Mouse (Mus musculus) kidney, embryonic 14.5 days (tissue): ENCODE measurements around the gene Rbfox2. TPM values are rescaled to one million over a fixed set of nuclear protein-coding genes. Genes with fewer than 3 reads are reported as not detected.

Experiments
- ATAC-seq: fragments of 200-750 bp; cut with Nextera tagmentation; 2 replicates; pipeline ENCODE4 v1.8.0; 2017; ENCODE audit warnings: moderate number of reproducible peaks, mild to moderate bottlenecking, moderate TSS enrichment, moderate library complexity; ENCODE audit not compliant: low FRiP score, low TSS enrichment
- H3K27ac ChIP-seq: fragments of 300-500 bp; sonication (generic); 2 replicates; pipeline ENCODE4 v1.5.1; 2014; ENCODE audit warnings: low read depth, mild to moderate bottlenecking, low read length, moderate library complexity, mixed read lengths
- H3K27me3 ChIP-seq: fragments of 300-500 bp; sonication (generic); 2 replicates; pipeline ENCODE4 v1.6.1; 2014; ENCODE audit warnings: mild to moderate bottlenecking, low read length; ENCODE audit not compliant: control insufficient read depth, insufficient read depth
- H3K36me3 ChIP-seq: fragments of 300-500 bp; sonication (generic); 2 replicates; pipeline ENCODE4 v1.6.1; 2014; ENCODE audit warnings: low read length, mixed read lengths; ENCODE audit not compliant: control insufficient read depth, insufficient read depth
- H3K4me1 ChIP-seq: fragments of 300-500 bp; sonication (generic); 2 replicates; pipeline ENCODE4 v1.6.1; 2014; ENCODE audit warnings: low read length, mixed read lengths; ENCODE audit not compliant: control insufficient read depth, insufficient read depth
- H3K4me2 ChIP-seq: fragments of 300-500 bp; sonication (generic); replicated peaks from 2 replicates; pipeline ENCODE4 v1.6.1; 2014; ENCODE audit warnings: low read depth, mild to moderate bottlenecking, low read length
- H3K4me3 ChIP-seq: fragments of 300-500 bp; sonication (generic); 2 replicates; pipeline ENCODE4 v1.5.1; 2014; ENCODE audit warnings: mild to moderate bottlenecking, low read length
- H3K9ac ChIP-seq: fragments of 300-500 bp; sonication (generic); 2 replicates; pipeline ENCODE4 v1.6.1; 2014; ENCODE audit warnings: low read depth, mild to moderate bottlenecking, low read length, moderate library complexity
- H3K9me3 ChIP-seq: fragments of 300-500 bp; sonication (generic); 2 replicates; pipeline ENCODE4 v1.6.1; 2016; ENCODE audit warnings: low read length; ENCODE audit not compliant: control insufficient read depth
- WGBS: fragments of 180-500 bp; shearing (Covaris S2); extraction: QIAGEN DNeasy Blood & Tissue Kit; methylation state at CpG from one replicate; pipeline ENCODE4 v1.1.7; 2014; 5-methylcytosine and 5-hydroxymethylcytosine counted together
- polyA plus RNA-seq: library from polyadenylated mRNA; unstranded; fragments of >200 nt; fragmentation: Nextera tagmentation; extraction: Ambion mirVana; gene quantifications from 2 replicates; pipeline ENCODE4 v1.2.1, GENCODE M21; 2014

Gene Rbfox2
- polyA plus RNA-seq, 1 experiment from 2014 or later = 64.6 TPM

- Histone ChIP-seq H3K4me3 (no peak overlapping the region), H3K4me1 (0 out of 2 replicates have a peak, but pooled peaks cover 3% of the 10 kb centered on the region), H3K36me3 (no peaks in the 10 kb centered on the region), H3K27ac (no peak overlapping the region), H3K27me3 (no peaks in the 10 kb centered on the region), H3K9me3 (no peaks in the 10 kb centered on the region), H3K9ac (no peak overlapping the region), H3K4me2 (no peak overlapping the region)
- WGBS = 88% methylated on average over 1 of the region's 1 CpGs
- no peak for ATAC-seq
Measured at GRCm38 (mm10) chr15:77186096-77186495, 120.7 kb downstream of the Rbfox2 start.

- H3K9me3 ChIP-seq = no peaks in the 10 kb centered on the region
- H3K27me3 ChIP-seq = no peaks in the 10 kb centered on the region
- 0 out of 2 replicates have a peak, but pooled peaks cover 3% of the 10 kb centered on the region for H3K4me1 ChIP-seq
- no peak overlapping the region for H3K4me3 ChIP-seq
- H3K36me3 ChIP-seq = no peaks in the 10 kb centered on the region
- ATAC-seq = no peak
- no peak overlapping the region for H3K27ac ChIP-seq
- H3K4me2 ChIP-seq = no peak overlapping the region
- WGBS = 28% methylated on average over 5 of the region's 5 CpGs
- no peak overlapping the region for H3K9ac ChIP-seq
Measured at GRCm38 (mm10) chr15:77185614-77186013, 121.2 kb downstream of the Rbfox2 start.

- WGBS = 82% methylated on average over 5 of the region's 5 CpGs
- Histone ChIP-seq H3K27ac (no peak overlapping the region), H3K4me2 (no peak overlapping the region), H3K4me3 (no peak overlapping the region), H3K4me1 (0 out of 2 replicates have a peak, but pooled peaks cover 3% of the 10 kb centered on the region), H3K27me3 (no peaks in the 10 kb centered on the region), H3K9me3 (no peaks in the 10 kb centered on the region), H3K36me3 (no peaks in the 10 kb centered on the region), H3K9ac (no peak overlapping the region)
- no peak for ATAC-seq
Measured at GRCm38 (mm10) chr15:77182800-77183199, 124.0 kb downstream of the Rbfox2 start.

GRCm38 (mm10) chr15:77174018-77174417, 132.8 kb downstream of the Rbfox2 start:
- H3K4me3 ChIP-seq = no peak overlapping the region
- no peak for ATAC-seq
- H3K4me2 ChIP-seq = no peak overlapping the region
- H3K4me1 ChIP-seq = no peaks in the 10 kb centered on the region
- no peaks in the 10 kb centered on the region for H3K27me3 ChIP-seq
- WGBS = 84% methylated on average over 5 of the region's 5 CpGs
- no peak overlapping the region for H3K27ac ChIP-seq
- no peaks in the 10 kb centered on the region for H3K9me3 ChIP-seq
- no peak overlapping the region for H3K9ac ChIP-seq
- H3K36me3 ChIP-seq = no peaks in the 10 kb centered on the region

- Histone ChIP-seq H3K4me1 (no peaks in the 10 kb centered on the region), H3K4me2 (no peak overlapping the region), H3K27ac (no peak overlapping the region), H3K9ac (no peak overlapping the region), H3K27me3 (no peaks in the 10 kb centered on the region), H3K9me3 (no peaks in the 10 kb centered on the region), H3K4me3 (no peak overlapping the region), H3K36me3 (no peaks in the 10 kb centered on the region)
- 62% methylated on average over 3 of the region's 3 CpGs for WGBS
- no peak for ATAC-seq
Measured at GRCm38 (mm10) chr15:77172414-77172813, 134.4 kb downstream of the Rbfox2 start.

- Histone ChIP-seq H3K27ac (no peak overlapping the region), H3K36me3 (no peaks in the 10 kb centered on the region)
- no peak for ATAC-seq
Measured at GRCm38 (mm10) chr15:77168781-77169180, 138.0 kb downstream of the Rbfox2 start.

GRCm38 (mm10) chr15:77166225-77166732, 140.5 kb downstream of the Rbfox2 start:
- H3K9me3 ChIP-seq = no peaks in the 10 kb centered on the region
- no peak overlapping the region for H3K4me3 ChIP-seq
- H3K36me3 ChIP-seq = no peaks in the 10 kb centered on the region
- no peak overlapping the region for H3K9ac ChIP-seq
- no peaks in the 10 kb centered on the region for H3K27me3 ChIP-seq
- no peak overlapping the region for H3K4me2 ChIP-seq
- peaks cover 15% of the 10 kb centered on the region for H3K4me1 ChIP-seq
- ATAC-seq = no peak
- 74% methylated on average over 1 of the region's 1 CpGs for WGBS
- H3K27ac ChIP-seq = no peak overlapping the region

More at GRCm38 (mm10) chr15:77168781-77169180, 138.0 kb downstream of the Rbfox2 start:
- H3K4me3 ChIP-seq = no peak overlapping the region
- H3K4me2 ChIP-seq = no peak overlapping the region
- no peak overlapping the region for H3K9ac ChIP-seq
- no peaks in the 10 kb centered on the region for H3K27me3 ChIP-seq
- H3K4me1 ChIP-seq = peaks cover 1% of the 10 kb centered on the region; the same call in 1 of the 2 replicates
- H3K9me3 ChIP-seq = no peaks in the 10 kb centered on the region
- WGBS = 89% methylated on average over 2 of the region's 2 CpGs

GRCm38 (mm10) chr15:77163336-77163735, 143.5 kb downstream of the Rbfox2 start:
- Histone ChIP-seq H3K4me2 (no peak overlapping the region), H3K27ac (peak overlapping the region; percentile 31; the same call in 1 of the 2 replicates), H3K4me3 (no peak overlapping the region), H3K9ac (no peak overlapping the region), H3K9me3 (no peaks in the 10 kb centered on the region), H3K27me3 (no peaks in the 10 kb centered on the region), H3K36me3 (no peaks in the 10 kb centered on the region), H3K4me1 (peaks cover 21% of the 10 kb centered on the region)
- 37% methylated on average over 6 of the region's 6 CpGs for whole genome bisulfite sequencing
- ATAC-seq = no peak

- Histone ChIP-seq H3K4me3 (no peak overlapping the region), H3K9ac (no peak overlapping the region), H3K27me3 (no peaks in the 10 kb centered on the region), H3K4me2 (no peak overlapping the region), H3K27ac (no peak overlapping the region; the same call in 1 of the 2 replicates), H3K9me3 (no peaks in the 10 kb centered on the region), H3K4me1 (peaks cover 21% of the 10 kb centered on the region), H3K36me3 (no peaks in the 10 kb centered on the region)
- 61% methylated on average over 6 of the region's 6 CpGs for WGBS
- ATAC-seq = no peak
Measured at GRCm38 (mm10) chr15:77162931-77163330, 143.9 kb downstream of the Rbfox2 start.
